Mouse (Mus musculus) forelimb bud, embryonic 11.5 days (tissue): Measurements from ENCODE around the gene BC030500.

ENCODE experiments used
- DNase-seq: peaks from one replicate; pipeline ENCODE4 v3.0.0-alpha.2; 2012; ENCODE audit warnings: low read depth, low spot score

Gene BC030500

GRCm38 (mm10) chr8:58911677-58912076 lies at the start of gene BC030500:
Gene BC030500 (plus strand): TSS chr8:58911755.
- no peak for DNase-seq

GRCm38 (mm10) chr8:58886405-58886804 lies 25.1 kb upstream of the BC030500 start:
- peak; percentile 28 for DNase-seq

DNA sequence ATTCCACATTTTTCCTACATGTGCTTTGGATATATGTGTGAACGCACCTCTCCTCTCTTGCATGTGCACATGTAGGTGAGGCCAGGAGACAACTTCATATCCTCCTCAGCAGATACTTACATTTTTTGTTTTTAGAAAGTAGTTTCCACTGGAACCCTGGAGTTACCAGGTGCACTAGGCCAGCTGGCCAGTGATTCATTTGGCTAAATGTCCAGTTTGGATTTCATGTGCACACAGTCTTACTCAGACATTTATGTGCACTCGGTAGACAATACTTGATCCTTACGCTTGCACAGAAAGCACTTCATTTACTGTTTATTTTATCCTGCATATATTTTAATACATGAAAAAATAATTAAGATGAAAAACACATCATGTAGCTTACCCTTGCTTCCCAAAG lies 21.0 kb upstream of the BC030500 start:
- DNase-seq = no peak

DNA sequence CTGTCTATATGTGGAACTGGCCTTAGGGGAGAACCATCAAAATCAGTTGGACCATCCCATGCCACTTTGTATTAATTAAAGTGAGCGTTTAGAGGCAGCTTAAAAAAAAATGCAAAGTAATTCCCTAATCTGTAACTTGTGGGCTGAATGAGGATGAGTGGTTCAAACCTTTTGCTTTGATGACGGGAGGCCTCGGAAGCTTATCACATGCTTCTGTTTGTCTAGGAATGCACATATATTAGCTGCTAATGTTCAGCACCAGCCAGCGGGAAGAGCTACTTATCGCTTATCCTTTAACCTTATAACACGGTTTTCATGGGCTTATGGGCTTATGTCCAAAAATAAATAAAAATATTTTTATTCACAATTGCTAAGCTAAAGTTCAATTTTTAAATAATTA lies 15.6 kb upstream of the BC030500 start:
- no peak for DNase-seq

- DNase-seq = no peak
These were observed 7.1 kb upstream of the BC030500 start for GRCm38 (mm10) chr8:58904465-58904864.

- peak; percentile 31 for DNase-seq
These were observed 763 bp downstream of the BC030500 start, which contains the start of gene Galntl6 for GRCm38 (mm10) chr8:58912196-58912839. Gene Galntl6 (minus strand): TSS chr8:58912640.

- peak; percentile 50 for DNase-seq
These were observed 1.5 kb downstream of the BC030500 start for GRCm38 (mm10) chr8:58912840-58913639.

GRCm38 (mm10) chr8:58913640-58913968 lies 2.0 kb downstream of the BC030500 start:
- DNase-seq = no peak

DNA sequence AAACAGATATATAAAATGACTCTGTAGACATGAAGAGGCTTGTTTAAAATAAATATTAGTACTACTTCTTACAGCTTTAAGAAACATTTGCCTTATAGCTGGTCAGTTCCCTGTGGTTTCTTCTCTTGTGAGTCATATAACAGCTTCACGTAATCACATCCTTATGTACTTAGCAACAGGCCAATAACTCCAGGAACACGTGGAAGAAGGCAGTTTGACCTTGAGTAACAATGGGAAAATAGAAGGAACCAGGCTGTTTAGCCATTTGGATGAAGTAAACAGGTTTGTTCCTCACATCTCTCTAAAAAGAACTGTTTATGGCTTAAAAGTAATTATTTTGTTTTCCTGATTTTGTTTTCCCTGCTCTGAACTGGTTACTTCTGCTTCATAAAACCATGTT lies 3.6 kb downstream of the BC030500 start:
- DNase-seq = no peak

DNA sequence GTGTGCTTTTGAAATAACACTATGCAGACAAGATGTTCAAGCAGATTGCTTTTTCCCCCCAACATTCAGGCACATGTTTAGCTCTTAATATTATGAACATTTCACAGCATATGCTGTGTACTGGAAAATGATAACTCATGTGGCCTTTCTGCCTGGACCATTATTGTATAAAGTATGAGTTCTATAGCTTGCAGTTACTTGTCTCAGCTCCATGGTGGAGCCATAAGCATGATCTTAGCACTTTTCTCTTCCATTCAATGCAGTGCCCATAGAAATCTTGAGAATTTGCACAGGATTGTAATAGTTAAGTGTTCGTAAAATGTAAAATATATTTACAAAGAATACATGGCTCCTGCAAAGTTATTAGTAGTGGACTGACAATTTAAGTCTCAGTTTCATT lies 19.5 kb downstream of the BC030500 start:
- no peak for DNase-seq

- no peak for DNase-seq
These were observed 32.2 kb downstream of the BC030500 start for GRCm38 (mm10) chr8:58943773-58944172.

- DNase-seq = no peak
These were observed 45.7 kb downstream of the BC030500 start for GRCm38 (mm10) chr8:58957195-58957739.
